Mouse (Mus musculus) macrophage (primary cell): ENCODE data around the gene Padi1. TPM values are rescaled to one million over a fixed set of nuclear protein-coding genes. Genes with fewer than 3 reads are reported as not detected.
A peak's percentile ranks its signal among the peaks of the same experiment; 100 is the strongest.

ENCODE experiments used
- H3K27ac ChIP-seq: fragments of 350-480 bp; formaldehyde crosslinking; 2 replicates; pipeline ENCODE4 v1.9.0; 2021
- H3K36me3 ChIP-seq: fragments of 350-480 bp; formaldehyde crosslinking; 2 replicates; pipeline ENCODE4 v1.9.0; 2021; ENCODE audit errors: inconsistent target
- H3K4me3 ChIP-seq: fragments of 350-480 bp; formaldehyde crosslinking; 2 replicates; pipeline ENCODE4 v1.9.0; 2021; ENCODE audit errors: inconsistent target
- H3K79me2 ChIP-seq: fragments of 350-480 bp; formaldehyde crosslinking; 2 replicates; pipeline ENCODE4 v1.9.0; 2021; ENCODE audit errors: inconsistent target
- WGBS: methylation state at CpG from one replicate; pipeline ENCODE4 v1.1.7; 2026; ENCODE audit warnings: inconsistent platforms; ENCODE audit not compliant: missing documents; 5-methylcytosine and 5-hydroxymethylcytosine counted together
- polyA plus RNA-seq: library from polyadenylated mRNA; stranded (reverse); fragments of 250-400 nt; gene quantifications from 3 replicates; pipeline ENCODE4 v1.2.4, GENCODE M21; 2018; ENCODE audit warnings: inconsistent platforms

Padi1 gene
- polyA plus RNA-seq, 1 experiment from 2014 or later = not detected

- no peak within 1 kb of the TSS for H3K27ac ChIP-seq
- H3K79me2 ChIP-seq = no peaks in the 10 kb centered on the region; the same call in 1 of the 2 replicates
- 51% methylated on average over 21 of the region's 21 CpGs for whole genome bisulfite sequencing
- H3K36me3 ChIP-seq = no peaks in the 10 kb centered on the region
- no peak within 1 kb of the TSS for H3K4me3 ChIP-seq
Observed at GRCm38 (mm10) chr4:140774025-140774800, 71.4 kb downstream of the Padi1 start, which contains the start of gene Padi4. Gene Padi4, minus strand, starts transcription at chr4:140774236.

- WGBS = 7% methylated on average over 4 of the region's 4 CpGs
- H3K36me3 ChIP-seq = no peaks in the 10 kb centered on the region
- no peaks in the 10 kb centered on the region; the same call in 1 of the 2 replicates for H3K79me2 ChIP-seq
- peak overlapping the region; percentile 63 for H3K27ac ChIP-seq
- H3K4me3 ChIP-seq = no peak overlapping the region
Observed at GRCm38 (mm10) chr4:140771091-140771490, 74.5 kb downstream of the Padi1 start.

- 14% methylated on average over 13 of the region's 13 CpGs for WGBS
- H3K79me2 ChIP-seq = no peaks in the 10 kb centered on the region; the same call in 1 of the 2 replicates
- no peaks in the 10 kb centered on the region for H3K36me3 ChIP-seq
- H3K27ac ChIP-seq = peak overlapping the region; percentile 74
- H3K4me3 ChIP-seq = peak overlapping the region; percentile 16
Observed at GRCm38 (mm10) chr4:140770433-140770832, 75.1 kb downstream of the Padi1 start.

- no peaks in the 10 kb centered on the region; the same call in 1 of the 2 replicates for H3K79me2 ChIP-seq
- no peak overlapping the region for H3K27ac ChIP-seq
- H3K4me3 ChIP-seq = no peak overlapping the region
- no peaks in the 10 kb centered on the region for H3K36me3 ChIP-seq
- 94% methylated on average over 5 of the region's 5 CpGs for WGBS
Observed at GRCm38 (mm10) chr4:140768973-140769372, 76.6 kb downstream of the Padi1 start.

- WGBS = 50% methylated on average over 3 of the region's 3 CpGs
- no peaks in the 10 kb centered on the region for H3K36me3 ChIP-seq
- peak overlapping the region; percentile 34; the same call in 1 of the 2 replicates for H3K27ac ChIP-seq
- no peak overlapping the region for H3K4me3 ChIP-seq
- H3K79me2 ChIP-seq = no peaks in the 10 kb centered on the region
Observed at GRCm38 (mm10) chr4:140765936-140766335, 79.6 kb downstream of the Padi1 start.

- WGBS = 54% methylated on average over 9 of the region's 9 CpGs
- H3K79me2 ChIP-seq = no peaks in the 10 kb centered on the region
Observed at GRCm38 (mm10) chr4:140763158-140763557, 82.4 kb downstream of the Padi1 start.

More at GRCm38 (mm10) chr4:140763158-140763557, 82.4 kb downstream of the Padi1 start:
- H3K27ac ChIP-seq = no peak overlapping the region
- no peak overlapping the region for H3K4me3 ChIP-seq
- H3K36me3 ChIP-seq = no peaks in the 10 kb centered on the region

Other genes starting within 250 kb of the Padi1 start
- gene Arhgef10l, start 179.8 kb downstream of the Padi1 start, polyA plus RNA-seq = 11.9 to 27.5 TPM (median 26.0 TPM) in 3 replicates
- 30.1 to 67.9 TPM (median 53.6 TPM) in 3 replicates for gene Rcc2, start 145.2 kb downstream of the Padi1 start, polyA plus RNA-seq
- gene Padi6, start 103.1 kb downstream of the Padi1 start, polyA plus RNA-seq = not detected in 3 replicates
- gene Padi4, start 71.5 kb downstream of the Padi1 start, polyA plus RNA-seq = 3.2 to 9.2 TPM (median 6.7 TPM) in 3 replicates
- gene Padi3, start 35.1 kb downstream of the Padi1 start, polyA plus RNA-seq = 0.11 to 0.18 TPM (median 0.17 TPM) in 3 replicates
- gene Padi2, start 60.6 kb upstream of the Padi1 start, polyA plus RNA-seq = 5.2 to 6.9 TPM (median 5.6 TPM) in 3 replicates
- 115 to 183 TPM (median 157 TPM) in 3 replicates for gene Sdhb, start 115.4 kb upstream of the Padi1 start, polyA plus RNA-seq
- gene Atp13a2, start 141.1 kb upstream of the Padi1 start, polyA plus RNA-seq = 156 to 334 TPM (median 219 TPM) in 3 replicates
- gene Mfap2, start 164.6 kb upstream of the Padi1 start, polyA plus RNA-seq = not detected in 3 replicates
- gene Crocc, start 214.8 kb upstream of the Padi1 start, polyA plus RNA-seq = 1.5 to 4.5 TPM (median 3.1 TPM) in 3 replicates
- gene Necap2, start 232.6 kb upstream of the Padi1 start, polyA plus RNA-seq = 143 to 205 TPM (median 159 TPM) in 3 replicates
- not detected in 3 replicates for gene Spata21, start 242.6 kb upstream of the Padi1 start, polyA plus RNA-seq